Mouse (Mus musculus) thymus, adult 2 months (tissue): ENCODE results near the gene Casq2.

Experiments used
- CTCF ChIP-seq: fragments of 200-500 bp; IDR thresholded peaks from 2 replicates; pipeline ENCODE4 v1.5.1; 2012; ENCODE audit warnings: mild to moderate bottlenecking, control low read depth, low read length, moderate library complexity, borderline replicate concordance; ENCODE audit not compliant: control insufficient read depth, poor library complexity, insufficient read depth; ENCODE audit errors: extremely low read depth
- POLR2A ChIP-seq: fragments of 200-500 bp; IDR thresholded peaks from 2 replicates; pipeline ENCODE4 v1.6.1; 2012; ENCODE audit warnings: mild to moderate bottlenecking, low read length, control low read depth, moderate library complexity; ENCODE audit not compliant: control insufficient read depth, poor library complexity, insufficient read depth; ENCODE audit errors: extremely low read depth

- TF ChIP-seq CTCF (no peak), POLR2A (no peak)
These were observed 66.7 kb downstream of the Casq2 start for GRCm38 (mm10) chr3:102152872-102153271.
